Mouse (Mus musculus): ENCODE measurements around the gene Olfr1329.
"Not testable (repeated sequence)": the region's sequence is repeated elsewhere in the genome, so short reads cannot be mapped to it uniquely, and the experiment has no call there.

Gene Olfr1329

DNA sequence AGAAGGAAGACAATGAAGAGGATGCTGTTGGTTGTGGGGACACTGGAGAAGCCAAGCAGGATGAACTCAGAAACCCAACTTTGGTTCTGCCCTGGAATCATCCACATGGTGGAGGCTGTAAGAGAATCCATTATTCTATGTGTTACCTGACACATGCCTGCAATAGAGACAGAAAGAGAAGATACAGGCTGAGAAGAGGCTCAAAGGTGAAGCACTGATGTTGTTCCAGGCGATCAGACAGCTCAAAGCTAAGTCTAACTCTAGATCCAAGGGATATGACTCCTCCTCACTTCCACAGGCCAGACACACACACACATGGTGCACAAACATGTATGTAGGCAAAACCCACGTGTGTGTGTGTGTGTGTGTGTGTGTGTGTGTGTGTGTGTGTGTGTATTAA lies at the start of gene Olfr1329:
TSS of gene Olfr1329 (minus strand) at position 101 of the 400 bp plus-strand sequence.
- DNase-seq (ENCODE audit: low read depth, low spot score) = not testable (repeated sequence)

DNA sequence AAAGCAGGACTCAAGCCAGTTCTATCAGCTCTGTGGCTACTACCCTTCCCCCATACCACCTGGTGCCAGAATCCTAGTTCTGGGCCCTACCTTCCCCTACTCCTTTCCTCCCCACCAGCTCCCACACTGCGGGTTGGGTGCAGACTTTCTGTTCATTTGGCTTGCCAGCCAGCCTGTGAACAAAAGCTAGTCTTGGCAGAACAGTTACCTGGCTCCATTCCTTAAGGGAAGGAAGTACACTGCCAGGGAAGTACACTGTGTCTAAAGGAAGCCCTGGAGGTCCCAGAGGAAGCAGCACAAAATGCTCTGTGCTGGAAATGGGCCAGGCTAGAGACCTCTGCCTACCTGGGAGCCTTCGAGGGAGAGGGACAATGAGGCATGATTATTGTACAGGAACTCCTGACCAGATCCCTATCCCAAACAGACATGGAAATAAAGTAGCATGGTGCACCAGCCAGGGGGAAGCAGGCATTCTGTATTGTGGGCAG lies 43.9 kb upstream of the Olfr1329 start, which contains the start of gene Lao1:
TSS of gene Lao1 (plus strand) at position 438 of the 488 bp plus-strand sequence.
- no peak for DNase-seq (ENCODE audit: low read depth, low spot score)

DNA sequence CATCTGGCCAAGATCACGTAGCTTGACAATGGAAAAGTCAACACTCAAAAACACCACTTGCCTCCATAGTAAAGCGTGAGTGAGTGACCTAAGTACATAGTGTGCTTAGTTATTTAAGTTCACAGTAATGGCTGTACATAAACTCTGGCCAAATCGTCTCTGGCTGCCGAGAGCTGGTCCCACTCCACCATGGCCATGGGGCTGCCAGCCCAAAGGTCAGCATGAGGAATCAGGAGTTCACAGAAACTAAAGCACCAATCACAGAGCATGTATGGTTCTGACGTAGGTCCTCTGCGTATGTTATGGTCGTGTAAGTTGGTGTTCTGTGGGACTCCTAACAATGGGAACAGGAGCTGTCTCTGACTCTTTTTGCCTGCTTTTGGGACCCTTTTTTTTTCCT lies 41.5 kb upstream of the Olfr1329 start:
- DNase-seq (ENCODE audit: low read depth, low spot score) = no peak

DNA sequence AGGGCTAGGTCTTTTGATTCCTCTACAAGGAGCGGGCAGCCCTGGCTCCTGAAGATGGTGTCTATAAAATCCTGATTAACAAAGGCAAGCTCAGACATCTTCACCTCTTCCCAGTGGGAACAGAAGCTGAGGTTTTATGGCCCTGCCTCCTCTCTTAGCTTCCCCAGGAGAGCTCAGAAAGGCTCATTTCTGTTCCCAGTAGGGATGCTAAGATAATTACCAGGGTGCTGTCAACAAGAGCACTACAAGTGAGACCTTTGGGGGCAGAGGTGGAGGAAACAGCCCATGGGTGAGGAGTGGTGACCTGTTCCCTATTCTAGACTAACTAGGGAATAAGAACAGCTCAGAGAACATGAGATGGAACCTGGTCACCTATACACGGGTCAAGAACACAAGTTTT lies 21.2 kb upstream of the Olfr1329 start, which contains the start of gene Olfr1328:
TSS of gene Olfr1328 (minus strand) at position 101 of the 400 bp plus-strand sequence.
- DNase-seq (ENCODE audit: low read depth, low spot score) = no peak

DNA sequence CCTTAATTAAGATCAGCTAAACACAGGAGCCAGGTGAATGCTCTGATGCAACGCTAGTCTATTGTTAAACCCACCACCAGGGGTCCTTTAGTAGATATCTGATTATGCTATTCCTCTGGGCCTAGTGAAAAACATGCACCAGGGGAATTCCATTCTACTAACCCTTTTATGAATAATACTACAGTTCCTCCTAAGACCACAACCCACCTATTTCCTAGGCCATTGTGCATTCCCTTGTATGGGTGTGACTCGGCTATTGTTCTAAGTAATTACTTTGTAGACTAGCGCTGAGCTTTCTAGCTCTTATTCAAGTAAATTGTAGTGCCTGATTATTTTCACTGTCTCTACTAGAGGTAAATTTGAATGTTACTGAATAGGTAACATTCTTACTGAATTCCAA lies 14.1 kb upstream of the Olfr1329 start:
- not testable (repeated sequence) for DNase-seq (ENCODE audit: low read depth, low spot score)

DNA sequence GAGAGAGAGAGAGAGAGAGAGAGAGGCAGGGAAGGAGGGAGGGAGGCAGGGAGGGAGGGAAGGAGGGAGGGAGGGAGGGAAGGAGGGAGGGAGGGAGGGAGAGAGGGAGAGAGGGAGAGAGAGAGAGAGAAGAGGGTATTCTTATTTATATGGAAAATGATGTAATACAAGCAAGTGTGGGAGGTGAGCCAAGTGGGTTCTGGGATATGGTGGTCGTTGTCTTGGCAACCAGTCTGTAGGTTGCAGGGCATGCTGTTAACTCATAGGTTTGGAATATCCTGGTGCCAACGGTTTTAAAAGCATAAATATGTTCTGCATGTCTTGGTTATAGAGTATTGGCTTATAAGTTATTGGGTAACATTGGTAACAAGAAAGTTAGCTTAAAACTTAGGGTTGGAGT lies 15.3 kb downstream of the Olfr1329 start:
- DNase-seq (ENCODE audit: low read depth, low spot score) = no peak

DNA sequence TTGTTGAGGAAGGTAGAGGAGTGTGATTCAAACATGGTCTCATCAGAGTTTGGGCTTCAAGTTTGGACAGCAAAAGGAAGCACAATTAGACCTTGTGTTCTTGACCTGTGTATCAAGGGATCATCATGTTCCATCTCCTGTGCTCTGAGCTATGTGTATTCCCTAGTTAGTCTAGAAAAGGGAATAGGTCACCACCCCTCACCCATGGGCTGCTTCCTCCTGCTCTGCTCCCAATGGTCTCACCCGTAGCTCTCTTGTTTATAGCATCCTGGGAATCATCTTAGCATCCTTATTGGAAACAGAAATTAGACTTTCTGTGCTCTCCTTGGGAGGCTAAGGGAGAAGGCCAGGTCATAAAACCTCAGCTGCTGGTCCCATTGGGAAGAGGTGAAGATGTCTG lies 29.0 kb downstream of the Olfr1329 start, which contains the start of gene Olfr1330:
TSS of gene Olfr1330 (plus strand) at position 301 of the 400 bp plus-strand sequence.
- DNase-seq (ENCODE audit: low read depth, low spot score) = no peak

DNA sequence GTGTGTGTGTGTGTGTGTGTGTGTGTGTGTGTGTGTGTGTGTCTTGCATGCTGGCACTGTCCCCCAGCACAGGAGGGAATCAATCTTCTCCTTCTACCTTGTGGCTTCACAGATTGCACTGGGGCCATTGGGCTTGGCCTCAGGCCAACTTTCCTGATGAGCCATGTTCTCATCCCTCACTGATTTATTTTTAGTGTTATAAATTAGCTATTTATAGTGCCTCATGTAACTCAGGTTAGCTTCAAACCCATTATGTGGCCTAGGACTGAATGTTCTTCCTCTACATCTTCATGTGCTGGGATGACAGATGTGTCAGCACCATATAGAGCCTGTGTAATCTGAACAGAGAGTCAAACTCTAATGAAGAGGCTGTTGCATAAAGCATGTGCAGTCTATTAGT lies 49.7 kb downstream of the Olfr1329 start:
- no peak for DNase-seq (ENCODE audit: low read depth, low spot score)

All from embryo, embryonic 11.5 days (tissue).